In the genomic region with DNA sequence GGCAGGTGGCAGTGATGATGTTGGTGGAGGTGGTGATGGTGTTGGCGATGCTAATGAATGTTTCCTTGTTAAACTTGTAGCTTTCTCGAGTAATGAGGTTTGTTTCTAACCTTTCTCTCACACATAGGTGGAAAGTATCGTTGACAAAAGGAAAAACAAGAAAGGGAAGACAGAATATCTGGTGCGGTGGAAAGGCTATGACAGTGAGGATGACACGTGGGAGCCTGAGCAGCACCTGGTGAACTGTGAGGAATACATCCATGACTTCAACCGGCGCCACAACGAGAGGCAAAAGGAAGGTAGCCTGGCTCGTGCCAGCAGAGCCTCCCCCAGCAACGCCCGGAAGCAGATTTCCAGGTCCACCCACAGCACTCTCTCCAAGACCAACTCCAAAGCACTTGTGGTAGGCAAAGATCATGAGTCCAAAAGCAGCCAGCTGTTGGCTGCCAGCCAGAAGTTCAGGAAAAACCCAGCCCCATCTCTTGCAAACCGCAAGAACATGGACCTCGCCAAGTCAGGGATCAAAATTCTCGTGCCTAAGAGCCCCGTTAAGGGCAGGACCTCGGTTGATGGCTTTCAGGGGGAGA, we compare ENCODE assay signal across 9 mouse cellular contexts.
DNase-seq lines count a peak whose midpoint lies in the region; ATAC-seq lines count a peak whose summit lies in the region.
"Had no signal": no experiment of that assay in that cellular context is flagged by ENCODE, and none has a peak within 500 bp of the region (broad histone marks: within the 10 kb centered on the region; RNA-seq: fewer than 3 reads in every experiment).

No protein-coding gene starts in this region.

- no peak overlapping the region for H3K4me3 ChIP-seq in heart, embryonic 15.5 days
- H3K4me3 ChIP-seq in limb, embryonic 15.5 days: no peak overlapping the region

- H3K27me3 ChIP-seq in heart, embryonic 15.5 days: no peaks in the 10 kb centered on the region
- H3K27me3 ChIP-seq in limb, embryonic 15.5 days: no peaks in the 10 kb centered on the region

- H3K9me3 ChIP-seq in heart, embryonic 15.5 days (replicated peaks): no peaks in the 10 kb centered on the region
- H3K9me3 ChIP-seq in limb, embryonic 15.5 days: no peaks in the 10 kb centered on the region

- H3K36me3 ChIP-seq in heart, embryonic 15.5 days: peaks cover 4% of the 10 kb centered on the region; the same call in 1 of the 2 replicates
- peaks cover 33% of the 10 kb centered on the region for H3K36me3 ChIP-seq in limb, embryonic 15.5 days

- 58% methylated on average over 16 of the region's 16 CpGs for WGBS in heart, embryonic 15.5 days
- WGBS in limb, embryonic 15.5 days: 63% methylated on average over 16 of the region's 16 CpGs

- H3K9ac ChIP-seq in heart, embryonic 15.5 days: no peak overlapping the region
- H3K9ac ChIP-seq in limb, embryonic 15.5 days: no peak overlapping the region

- no peak for DNase-seq in frontal cortex, postnatal 14 days (ENCODE audit: low spot score in 2 of 2)
- peak; percentile 6 for DNase-seq in NIH3T3 (ENCODE audit: low read depth)
- DNase-seq in Muller cell, postnatal 12 days (ENCODE audit: inconsistent ontology term): no peak
- no peak for DNase-seq in layer of hippocampus, postnatal 25 days (ENCODE audit: extremely low spot score in 1 of 2, low spot score in 1 of 2)
- no peak for DNase-seq in thymus, postnatal 0 days (ENCODE audit: low spot score)
- DNase-seq: thymus, postnatal 14 days had no signal

- peak; percentile 48; the same call in 1 of the 2 replicates for ATAC-seq in frontal cortex, adult (ENCODE audit: low TSS enrichment)
- peak; percentile 65 for ATAC-seq in heart, embryonic 15.5 days (replicated peaks; ENCODE audit: insufficient number of reproducible peaks, insufficient read depth, low FRiP score, low read depth)
- ATAC-seq in limb, embryonic 15.5 days (ENCODE audit: insufficient number of reproducible peaks, low FRiP score, low TSS enrichment, low read depth): 0 out of 2 replicates have a peak, but pooled peaks have one; percentile 56

- H3K4me2 ChIP-seq in heart, embryonic 15.5 days: 0 out of 2 replicates have a peak overlapping the region, but pooled peaks have one; percentile 7
- no peak overlapping the region for H3K4me2 ChIP-seq in limb, embryonic 15.5 days

- peak overlapping the region; percentile 33 for H3K27ac ChIP-seq in heart, embryonic 15.5 days
- H3K27ac ChIP-seq in limb, embryonic 15.5 days: peak overlapping the region; percentile 48

- peaks cover 52% of the 10 kb centered on the region for H3K4me1 ChIP-seq in heart, embryonic 15.5 days (replicated peaks)
- peaks cover 43% of the 10 kb centered on the region for H3K4me1 ChIP-seq in limb, embryonic 15.5 days
